Mouse (Mus musculus) small intestine, adult 10 weeks (tissue): ENCODE measurements around the gene Wdr78. TPM values are rescaled to one million over a fixed set of nuclear protein-coding genes. Genes with fewer than 3 reads are reported as not detected.

Source experiments
- polyA plus RNA-seq: library from polyadenylated mRNA; stranded (reverse); fragments of 350-450 nt; fragmentation: Illumina TruSeq; extraction: RNeasy Lipid Tissue Mini Kit (QIAGEN cat#74804); gene quantifications from one replicate; pipeline ENCODE4 v1.2.3, GENCODE M21; 2014; ENCODE audit warnings: low replicate concordance

Wdr78 gene
- 1.4 TPM for polyA plus RNA-seq

GRCm38 (mm10) chr4:103114184-103115111 lies at the start of gene Wdr78, which contains the start of gene Mier1:
Gene Wdr78 (minus strand): TSS chr4:103114555.
Gene Mier1 (plus strand): TSS chr4:103114390.

GRCm38 (mm10) chr4:103026621-103027020 lies 87.7 kb downstream of the Wdr78 start, which contains the start of gene Insl5:
Gene Insl5 (minus strand): TSS chr4:103026842.

Other genes starting within 250 kb of the Wdr78 start
- not detected for gene Tctex1d1, start 135.9 kb downstream of the Wdr78 start, polyA plus RNA-seq
- gene Insl5, start 87.7 kb downstream of the Wdr78 start, polyA plus RNA-seq: not detected
- gene Mier1, start 165 bp downstream of the Wdr78 start, polyA plus RNA-seq: 130 TPM
- gene Slc35d1, start 100.6 kb upstream of the Wdr78 start, polyA plus RNA-seq: 36.9 TPM
- 1.4 TPM for gene 4921539E11Rik, start 176.3 kb upstream of the Wdr78 start, polyA plus RNA-seq
- gene Oma1, start 199.3 kb upstream of the Wdr78 start, polyA plus RNA-seq: 11.2 TPM